Mouse (Mus musculus): ENCODE data around the gene Wdr24. TPM values are rescaled to one million over a fixed set of nuclear protein-coding genes. Genes with fewer than 3 reads are reported as not detected.

Wdr24 gene
- polyA plus RNA-seq, 1 experiment, result 4.2 TPM

DNA sequence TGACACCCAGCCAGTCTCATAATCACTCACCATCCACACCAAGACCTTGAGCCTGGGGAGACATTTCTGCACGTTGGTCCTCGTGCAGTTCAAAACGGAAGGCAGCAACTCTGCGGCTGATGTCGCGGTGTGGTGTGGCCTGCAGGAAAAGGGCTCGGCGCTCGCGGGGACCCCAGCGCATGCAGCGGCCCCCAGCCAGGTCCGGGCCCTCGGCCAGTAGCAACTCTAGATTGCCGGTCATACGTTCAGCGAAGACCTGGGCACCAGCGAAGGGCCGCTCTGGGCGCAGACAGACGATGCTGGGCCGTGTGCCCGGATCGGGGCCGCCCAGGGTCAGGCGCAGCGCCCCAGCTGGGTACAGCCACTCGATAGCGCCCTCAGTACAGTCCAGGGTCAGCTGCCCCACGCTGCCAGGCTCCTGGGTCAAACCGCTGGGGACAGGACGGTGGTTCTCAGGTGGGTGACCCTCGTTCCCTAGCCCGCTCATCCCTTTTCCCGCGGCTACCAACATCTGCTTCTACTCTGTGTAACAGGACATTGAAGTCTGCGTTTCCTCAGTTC lies 27.1 kb upstream of the Wdr24 start:
- no peak for TF ChIP-seq GATA1 (IDR thresholded peaks at IDR 0.05; ENCODE audit: low read length)

DNA sequence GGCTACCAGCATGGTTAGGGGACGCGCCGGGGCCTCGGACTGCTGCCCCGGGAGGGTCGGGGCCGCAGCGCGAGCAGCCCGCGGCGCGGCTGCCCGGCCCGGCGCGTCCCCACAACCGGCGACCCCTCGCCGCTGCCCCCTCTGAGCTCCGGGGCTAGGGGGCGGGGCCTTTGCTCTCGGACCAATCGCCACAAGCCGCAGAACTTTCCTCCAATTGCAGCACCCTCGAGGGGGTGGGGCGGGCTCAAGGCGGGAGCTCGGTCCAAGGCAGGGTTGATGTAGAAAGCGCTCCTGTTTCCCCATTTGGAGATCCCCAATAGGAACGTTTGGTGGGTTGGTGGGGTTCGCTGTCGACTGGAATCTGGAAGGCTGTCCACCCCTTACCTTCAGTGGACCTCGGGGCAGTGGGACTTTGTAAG lies 26.5 kb upstream of the Wdr24 start, which contains the start of gene Metrn:
TSS of gene Metrn (minus strand) at position 186 of the 419 bp plus-strand sequence.
- TF ChIP-seq GATA1 (IDR thresholded peaks at IDR 0.05; ENCODE audit: low read length), result no peak

DNA sequence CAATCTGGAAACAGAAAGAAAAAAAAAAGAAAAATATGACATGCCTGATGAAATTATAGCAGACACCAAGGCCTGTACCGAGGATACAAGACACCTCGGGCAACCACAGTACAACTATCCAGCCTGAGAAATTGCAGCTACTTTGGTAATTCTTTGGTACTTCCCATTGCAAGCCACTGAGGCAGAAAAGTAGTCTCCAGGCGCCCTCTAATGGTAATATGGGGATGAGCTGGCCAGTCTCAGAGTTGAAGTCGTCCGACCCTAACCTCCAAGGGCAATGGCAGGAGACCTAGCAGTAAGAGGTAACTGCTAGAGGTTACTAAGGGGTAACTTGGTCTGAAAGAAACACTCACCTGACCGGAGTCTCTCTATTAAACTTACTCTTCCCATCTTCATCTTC lies 22.4 kb upstream of the Wdr24 start:
- TF ChIP-seq GATA1 (IDR thresholded peaks at IDR 0.05; ENCODE audit: low read length), result no peak

DNA sequence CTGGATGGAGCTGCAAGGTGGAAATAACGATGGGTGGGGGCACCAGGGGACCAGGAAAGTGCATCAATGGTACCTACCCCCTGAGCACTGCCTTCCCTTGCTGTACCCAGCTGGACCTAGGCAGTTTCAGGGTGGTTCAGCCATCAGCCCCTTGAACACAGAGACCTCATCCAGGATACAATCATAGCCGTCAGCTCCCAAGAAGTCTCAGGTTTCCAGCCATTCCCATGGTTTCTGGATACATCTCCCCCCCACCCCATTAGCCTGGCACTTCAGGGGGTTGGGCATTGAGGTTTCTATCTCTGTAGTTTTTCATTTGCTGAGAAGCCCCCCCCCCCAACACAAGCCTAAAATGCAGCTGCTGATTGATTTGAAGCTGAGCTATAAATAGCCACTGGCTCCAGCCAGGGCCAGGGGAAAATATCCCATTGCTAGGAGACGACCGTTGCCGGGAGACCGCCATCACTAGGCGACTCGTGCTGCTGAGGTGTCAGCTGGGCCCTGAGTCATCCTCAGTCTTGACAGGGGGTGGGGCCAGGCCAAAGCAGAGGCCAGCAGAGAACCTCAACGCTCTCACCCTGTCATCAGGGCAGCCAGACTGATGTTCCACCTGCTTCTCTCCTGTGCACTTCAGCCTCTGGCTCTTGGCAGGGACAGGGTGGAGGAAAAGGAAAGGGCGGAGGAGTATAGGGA lies 20.5 kb upstream of the Wdr24 start:
- TF ChIP-seq GATA1 (IDR thresholded peaks at IDR 0.05; ENCODE audit: low read length), result no peak

DNA sequence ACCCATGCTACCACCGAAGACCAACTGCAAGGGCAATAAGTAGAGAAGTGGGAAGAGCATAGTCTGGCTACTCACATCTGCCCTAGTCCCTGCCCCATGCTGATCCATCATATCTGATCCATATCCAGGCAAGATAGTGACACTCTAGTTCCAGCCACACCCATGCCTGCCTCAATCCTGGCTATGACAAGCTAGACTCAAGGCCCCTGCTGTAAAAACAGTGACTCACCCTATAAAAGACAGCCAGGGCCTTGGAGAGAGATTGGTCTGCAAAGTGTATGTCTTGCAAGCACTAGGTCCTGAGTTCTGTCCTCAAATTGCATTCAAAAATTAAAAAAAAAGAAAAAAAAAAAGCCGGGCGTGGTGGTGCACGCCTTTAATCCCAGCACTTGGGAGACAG lies 16.9 kb upstream of the Wdr24 start:
- TF ChIP-seq GATA1 (IDR thresholded peaks at IDR 0.05; ENCODE audit: low read length), result no peak

DNA sequence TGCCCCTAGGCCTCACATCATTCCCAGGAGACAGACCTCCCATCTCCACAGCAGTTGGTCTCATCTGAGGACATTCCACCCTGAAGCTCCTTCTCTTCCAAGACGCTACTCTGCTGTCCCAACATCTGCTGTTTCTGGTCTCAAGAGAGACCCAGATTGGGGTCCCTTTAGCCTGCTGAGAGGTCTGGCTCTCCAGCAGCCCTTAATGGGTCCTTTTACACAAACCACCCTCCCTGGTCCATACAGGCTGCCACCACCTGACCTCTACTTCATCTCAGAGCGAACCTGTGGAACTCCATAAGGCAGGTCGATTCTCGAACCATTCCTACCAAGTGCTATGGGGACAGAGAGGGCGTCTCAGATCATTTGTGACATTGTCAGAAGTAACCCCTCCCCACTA lies 15.4 kb upstream of the Wdr24 start:
- TF ChIP-seq GATA1 (IDR thresholded peaks at IDR 0.05; ENCODE audit: low read length), result no peak

DNA sequence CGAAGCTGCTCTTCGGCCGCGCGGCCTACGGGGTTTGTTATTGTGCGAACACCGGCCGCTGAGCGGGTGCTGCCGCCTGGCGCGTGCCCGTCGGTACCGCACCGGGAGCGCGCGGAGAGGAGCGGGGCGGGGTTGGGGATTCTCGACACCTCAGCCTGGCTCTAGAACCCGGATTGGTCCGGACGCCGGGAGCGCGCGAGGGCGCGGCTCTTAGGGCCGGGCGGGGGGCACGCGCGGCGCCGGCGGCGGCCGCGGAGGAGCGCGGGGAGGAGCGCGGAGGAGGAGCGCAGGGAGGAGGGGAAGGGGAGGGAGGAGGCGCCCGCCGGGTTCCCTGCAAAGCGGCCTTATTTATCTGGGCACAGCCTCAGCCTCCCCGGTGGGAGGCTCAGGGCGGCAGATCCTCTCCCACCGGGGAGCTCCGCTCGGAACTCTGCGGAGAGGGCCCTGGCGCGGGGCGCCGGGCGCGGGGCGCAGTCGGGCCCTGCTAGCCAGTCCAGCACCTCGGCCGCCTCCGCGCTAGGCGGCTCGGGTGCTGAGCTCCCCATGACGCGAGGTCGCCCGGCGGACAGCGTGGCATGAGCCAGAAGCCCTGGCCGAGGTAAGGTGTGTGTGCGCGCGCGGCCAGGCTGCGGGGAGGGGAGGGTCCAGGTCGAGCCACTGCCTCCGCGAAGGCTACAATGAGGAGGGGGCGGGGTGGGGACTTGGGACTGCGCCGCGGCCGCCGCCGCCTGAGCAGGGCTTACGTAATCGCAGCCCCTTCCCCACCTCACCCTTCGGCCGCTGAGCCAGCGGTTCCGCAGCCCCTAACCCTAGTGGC lies 14.4 kb upstream of the Wdr24 start, which contains the start of gene Fbxl16:
TSS of gene Fbxl16 (plus strand) at position 297 of the 817 bp plus-strand sequence.
- TF ChIP-seq GATA1 (IDR thresholded peaks at IDR 0.05; ENCODE audit: low read length), result no peak

DNA sequence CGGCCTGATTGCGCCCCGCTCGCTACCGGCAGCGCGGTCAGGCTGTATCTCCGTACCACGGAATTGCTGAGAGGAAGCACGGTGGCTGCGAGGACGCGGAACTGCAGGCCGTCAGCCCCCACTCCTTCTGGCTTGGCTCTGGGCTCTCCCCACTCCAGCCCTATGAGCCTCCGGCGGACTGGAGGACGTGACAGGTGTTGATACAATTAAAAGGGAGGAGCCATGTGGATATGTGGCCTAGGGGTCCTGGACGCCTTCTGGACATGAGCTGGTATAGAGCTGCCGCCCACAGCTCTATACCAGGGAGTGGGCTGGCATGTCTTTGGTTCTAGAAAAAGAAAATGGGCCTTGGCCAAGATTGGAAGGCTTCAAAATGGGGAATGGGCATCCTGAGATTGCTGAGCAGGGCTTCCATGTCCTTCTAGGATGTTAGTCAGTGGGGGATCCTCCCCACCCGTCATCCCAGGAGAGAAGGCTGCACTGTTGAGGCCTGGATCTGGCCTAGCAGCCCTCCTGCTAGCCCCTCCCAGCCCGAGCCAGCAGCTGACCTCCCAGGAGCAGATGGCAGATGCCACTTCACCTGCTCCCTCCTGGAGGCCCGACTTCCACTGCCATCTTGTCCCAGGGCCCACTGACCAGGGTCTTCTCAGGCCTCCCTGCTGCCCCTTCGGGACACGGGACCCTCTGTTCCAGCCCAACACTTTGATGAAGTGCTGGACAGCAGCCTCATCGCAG lies 13.7 kb upstream of the Wdr24 start:
- TF ChIP-seq GATA1 (IDR thresholded peaks at IDR 0.05; ENCODE audit: low read length), result no peak

DNA sequence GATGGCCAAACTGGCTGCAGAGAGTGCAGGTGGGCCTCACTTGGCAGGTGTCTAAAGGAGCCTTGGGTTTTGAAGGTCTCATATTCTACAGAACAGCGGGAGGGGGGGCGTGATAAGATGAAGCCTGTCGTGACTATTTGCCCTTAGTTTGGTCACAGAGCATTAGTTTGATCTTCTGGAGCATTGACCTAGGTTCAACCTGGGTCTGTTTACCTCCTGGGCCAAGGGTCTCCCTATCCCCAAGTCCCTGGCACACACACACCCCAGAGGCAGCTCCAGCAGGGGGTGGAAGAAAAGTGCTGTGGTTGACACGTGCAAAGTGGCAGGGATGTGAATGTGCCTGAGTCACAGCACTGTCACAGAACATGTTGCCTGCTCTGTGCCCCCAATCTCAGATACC lies 12.5 kb upstream of the Wdr24 start:
- no peak for TF ChIP-seq GATA1 (IDR thresholded peaks at IDR 0.05; ENCODE audit: low read length)

DNA sequence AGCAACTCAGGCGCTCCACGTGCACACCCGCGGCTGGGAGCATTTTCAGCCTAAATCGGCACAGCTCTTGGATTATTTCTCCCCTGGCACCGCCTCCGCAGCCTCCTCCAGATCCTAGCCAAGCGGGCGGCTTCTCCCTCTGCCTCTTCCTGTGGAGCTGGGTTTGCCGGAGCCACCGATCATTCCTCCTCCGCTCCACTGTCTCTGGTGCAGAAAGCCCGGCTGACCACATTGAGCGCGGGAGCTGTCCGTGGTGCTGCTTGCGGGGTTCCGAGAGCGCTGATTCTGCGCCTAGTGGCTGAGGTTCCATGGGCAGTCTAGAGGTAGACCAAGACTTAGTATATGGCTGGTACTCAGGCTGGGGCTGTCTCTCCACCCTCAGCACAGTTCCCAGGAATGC lies 10.0 kb upstream of the Wdr24 start:
- TF ChIP-seq GATA1 (IDR thresholded peaks at IDR 0.05; ENCODE audit: low read length), result no peak

DNA sequence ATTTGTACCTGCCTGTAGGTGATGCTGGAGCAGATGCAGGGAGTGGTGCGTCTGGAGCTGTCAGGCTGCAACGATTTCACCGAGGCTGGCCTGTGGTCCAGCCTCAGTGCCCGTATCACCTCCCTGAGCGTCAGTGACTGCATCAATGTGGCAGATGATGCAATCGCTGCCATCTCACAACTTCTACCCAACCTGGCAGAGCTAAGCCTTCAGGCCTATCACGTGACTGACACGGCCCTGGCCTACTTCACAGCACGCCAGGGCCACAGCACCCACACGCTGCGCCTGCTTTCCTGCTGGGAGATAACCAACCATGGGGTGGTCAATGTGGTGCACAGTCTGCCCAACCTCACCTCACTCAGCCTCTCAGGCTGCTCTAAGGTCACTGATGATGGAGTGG lies 5.8 kb upstream of the Wdr24 start:
- no peak for TF ChIP-seq GATA1 (IDR thresholded peaks at IDR 0.05; ENCODE audit: low read length)

DNA sequence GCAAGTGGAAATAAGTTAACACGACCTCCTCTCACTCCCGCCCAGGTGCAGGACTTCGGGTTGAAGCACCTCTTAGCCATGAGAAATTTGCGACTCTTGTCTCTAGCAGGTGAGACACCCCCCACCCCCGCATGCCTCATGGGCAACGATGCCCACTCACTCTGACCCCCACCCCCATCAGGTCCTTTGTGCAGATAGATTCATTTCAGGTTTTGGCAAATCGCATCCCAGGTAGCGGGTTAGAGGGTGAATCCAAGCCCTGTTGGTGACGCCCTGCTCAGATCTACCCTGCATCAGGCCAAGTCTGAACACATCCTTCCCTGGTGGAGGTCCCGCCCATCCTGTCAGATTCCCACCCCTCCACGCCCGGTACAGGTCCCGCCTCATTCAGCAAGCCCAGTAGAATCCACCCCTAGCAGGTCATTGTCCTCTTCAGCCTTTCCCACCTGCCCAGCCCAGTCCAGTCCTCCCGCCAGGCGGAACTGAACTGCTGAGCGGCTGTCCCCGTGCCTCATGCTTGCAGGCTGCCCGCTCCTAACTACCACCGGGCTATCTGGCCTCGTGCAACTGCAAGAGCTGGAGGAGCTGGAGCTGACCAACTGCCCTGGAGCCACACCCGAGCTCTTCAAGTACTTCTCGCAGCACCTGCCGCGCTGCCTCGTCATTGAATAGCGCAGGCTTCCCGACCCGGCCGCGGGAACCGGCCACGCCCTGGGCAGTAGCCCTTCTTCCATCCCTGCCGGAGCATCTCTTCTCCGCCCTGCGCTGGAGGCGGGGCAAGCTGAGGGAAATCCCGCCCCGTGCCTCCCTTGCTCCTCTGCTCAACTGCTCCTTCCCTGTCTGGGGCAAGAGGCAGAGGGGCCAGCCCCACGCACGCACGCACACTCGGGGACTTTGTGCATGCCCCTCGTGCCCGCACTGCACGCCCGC lies 4.3 kb upstream of the Wdr24 start:
- no peak for TF ChIP-seq GATA1 (IDR thresholded peaks at IDR 0.05; ENCODE audit: low read length)

DNA sequence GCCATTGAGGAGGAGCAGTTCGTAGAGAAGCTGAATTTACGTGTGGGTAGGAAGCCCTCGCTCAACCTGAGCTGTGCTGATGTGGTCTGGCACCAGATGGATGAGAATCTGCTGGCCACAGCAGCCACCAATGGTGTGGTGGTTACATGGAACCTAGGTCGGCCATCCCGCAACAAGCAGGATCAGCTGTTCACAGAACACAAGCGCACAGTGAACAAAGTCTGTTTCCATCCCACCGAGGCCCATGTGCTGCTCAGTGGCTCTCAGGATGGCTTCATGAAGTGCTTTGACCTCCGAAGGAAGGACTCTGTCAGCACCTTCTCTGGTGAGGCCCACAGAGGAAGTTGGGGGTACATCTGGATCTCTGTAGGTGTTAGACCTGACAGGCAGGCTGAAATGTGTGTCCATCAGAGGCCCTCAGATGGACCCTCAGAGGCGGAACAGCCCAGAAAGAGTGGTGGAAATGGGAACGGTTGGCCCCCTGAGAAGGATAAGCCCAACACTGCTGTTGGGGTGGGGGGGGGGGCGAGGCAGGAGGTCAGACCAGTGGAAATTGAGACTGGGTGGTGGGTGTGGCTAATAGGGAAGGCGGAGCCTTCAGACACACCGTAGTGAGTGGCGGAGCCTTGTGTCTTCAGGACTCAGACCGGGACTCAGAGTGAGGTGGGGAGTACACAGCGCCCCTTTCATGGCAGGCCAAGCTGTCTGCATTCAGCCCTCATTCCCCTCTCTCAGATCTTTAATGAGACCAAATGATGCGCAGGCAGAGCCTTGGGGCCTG lies 1.1 kb downstream of the Wdr24 start:
- no peak for TF ChIP-seq GATA1 (IDR thresholded peaks at IDR 0.05; ENCODE audit: low read length)

DNA sequence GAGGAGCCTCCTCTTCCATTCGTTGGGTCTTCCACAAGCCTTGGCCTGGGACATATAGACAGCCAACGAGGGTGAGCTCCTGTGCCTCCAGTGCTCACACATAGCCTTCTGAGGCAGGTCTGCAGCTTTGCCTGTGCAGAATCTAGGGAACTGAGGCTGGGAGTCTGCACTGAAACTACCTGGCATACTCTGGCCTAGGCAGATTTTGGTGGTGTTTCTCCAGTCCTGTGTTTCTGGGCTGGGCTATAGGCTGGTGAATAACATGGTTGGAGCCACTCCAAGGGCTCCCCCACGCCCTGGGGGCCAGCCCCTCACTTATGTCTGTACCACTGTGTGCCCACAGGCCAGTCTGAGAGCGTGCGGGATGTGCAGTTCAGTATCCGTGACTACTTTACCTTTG lies 1.9 kb downstream of the Wdr24 start:
- no peak for TF ChIP-seq GATA1 (IDR thresholded peaks at IDR 0.05; ENCODE audit: low read length)

All from G1E-ER4 (cell line).